Mouse (Mus musculus): ENCODE measurements around the gene 1700086D15Rik. TPM values are rescaled to one million over a fixed set of nuclear protein-coding genes. Genes with fewer than 3 reads are reported as not detected.

1700086D15Rik gene
- polyA plus RNA-seq, 1 experiment from 2014 or later = not detected

DNA sequence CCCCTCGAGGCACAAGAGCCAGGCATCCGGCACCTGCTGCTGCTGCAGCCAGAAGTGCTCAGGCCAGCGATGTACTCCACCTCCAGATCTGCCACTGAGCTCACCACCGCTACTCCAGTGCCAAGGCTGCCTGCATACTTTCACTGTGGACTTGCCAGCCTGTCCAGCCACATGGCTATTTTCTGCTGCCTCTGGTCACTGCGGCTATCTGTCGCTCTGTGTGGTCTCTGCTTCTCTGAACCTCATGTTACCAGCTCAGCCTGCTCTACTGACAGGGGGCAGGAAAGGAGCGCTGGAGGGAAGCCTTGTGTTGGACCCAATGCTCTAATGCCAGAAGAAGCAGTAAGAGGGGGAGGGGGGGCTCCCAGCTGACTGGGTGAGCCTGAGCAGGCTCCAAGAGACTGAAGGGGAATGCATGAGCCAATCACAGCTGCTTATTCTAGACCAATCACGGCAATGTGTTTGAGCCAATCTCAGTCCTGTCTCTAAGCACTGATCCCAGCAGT, 34.7 kb downstream of the 1700086D15Rik start:
- ATAC-seq (ENCODE audit: low read depth) = no peak
- no peak overlapping the region for H3K4me2 ChIP-seq (ENCODE audit: low read depth, low read length)
- WGBS (ENCODE audit: insufficient replicate concordance) = 54% methylated on average over 8 of the region's 8 CpGs
- H3K9ac ChIP-seq (ENCODE audit: low read depth, low read length) = no peak overlapping the region
- no peaks in the 10 kb centered on the region for H3K27me3 ChIP-seq (ENCODE audit: control insufficient read depth, insufficient read depth, low read depth, low read length)
- 0 out of 2 replicates have a peak, but pooled peaks cover 2% of the 10 kb centered on the region for H3K9me3 ChIP-seq (replicated peaks; ENCODE audit: control insufficient read depth, low read length)
- no peaks in the 10 kb centered on the region for H3K36me3 ChIP-seq (ENCODE audit: control insufficient read depth, insufficient read depth)
- no peak overlapping the region for H3K4me3 ChIP-seq (ENCODE audit: low read depth, low read length)
- H3K27ac ChIP-seq (ENCODE audit: low read length) = no peak overlapping the region
- no peaks in the 10 kb centered on the region for H3K4me1 ChIP-seq (ENCODE audit: control insufficient read depth, low read depth, low read length)

- 56% methylated on average over 4 of the region's 4 CpGs for WGBS (ENCODE audit: insufficient replicate concordance)
- Histone ChIP-seq H3K4me3 (ENCODE audit: low read depth, low read length) (no peak overlapping the region), H3K27me3 (ENCODE audit: control insufficient read depth, insufficient read depth, low read depth, low read length) (no peaks in the 10 kb centered on the region), H3K36me3 (ENCODE audit: control insufficient read depth, insufficient read depth) (no peaks in the 10 kb centered on the region), H3K9ac (ENCODE audit: low read depth, low read length) (no peak overlapping the region), H3K4me1 (ENCODE audit: control insufficient read depth, low read depth, low read length) (no peaks in the 10 kb centered on the region), H3K27ac (ENCODE audit: low read length) (no peak overlapping the region), H3K9me3 (replicated peaks; ENCODE audit: control insufficient read depth, low read length) (no peaks in the 10 kb centered on the region), H3K4me2 (ENCODE audit: low read depth, low read length) (no peak overlapping the region)
- ATAC-seq (ENCODE audit: low read depth) = no peak
These were observed 39.4 kb downstream of the 1700086D15Rik start for GRCm38 (mm10) chr11:65120276-65120675.

DNA sequence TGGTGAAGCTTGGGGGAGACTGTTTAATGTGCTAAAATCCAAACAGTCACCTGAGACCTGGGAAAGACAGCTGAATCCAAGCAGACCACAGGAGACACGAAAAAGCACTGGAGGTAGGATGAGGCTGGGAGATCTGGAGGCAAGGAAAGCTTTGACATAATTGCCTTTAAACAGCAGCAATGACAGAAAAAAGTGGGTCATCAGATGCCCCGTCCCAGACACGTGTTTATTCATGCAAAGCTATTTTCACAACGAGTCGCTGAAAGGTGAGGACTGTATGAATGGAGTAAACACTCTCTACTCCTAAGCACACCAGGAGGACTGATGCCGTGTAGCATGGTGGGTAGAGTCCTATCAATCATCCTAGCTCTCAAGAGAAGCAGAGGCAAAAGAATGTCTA, 43.9 kb downstream of the 1700086D15Rik start:
- no peaks in the 10 kb centered on the region for H3K9me3 ChIP-seq (replicated peaks; ENCODE audit: control insufficient read depth, low read length)
- H3K4me3 ChIP-seq (ENCODE audit: low read depth, low read length) = no peak overlapping the region
- no peaks in the 10 kb centered on the region for H3K36me3 ChIP-seq (ENCODE audit: control insufficient read depth, insufficient read depth)
- no peaks in the 10 kb centered on the region for H3K4me1 ChIP-seq (ENCODE audit: control insufficient read depth, low read depth, low read length)
- no peak overlapping the region for H3K9ac ChIP-seq (ENCODE audit: low read depth, low read length)
- H3K4me2 ChIP-seq (ENCODE audit: low read depth, low read length) = no peak overlapping the region
- no peak for ATAC-seq (ENCODE audit: low read depth)
- H3K27ac ChIP-seq (ENCODE audit: low read length) = no peak overlapping the region
- no peaks in the 10 kb centered on the region for H3K27me3 ChIP-seq (ENCODE audit: control insufficient read depth, insufficient read depth, low read depth, low read length)
- 58% methylated on average over 6 of the region's 6 CpGs for WGBS (ENCODE audit: insufficient replicate concordance)

DNA sequence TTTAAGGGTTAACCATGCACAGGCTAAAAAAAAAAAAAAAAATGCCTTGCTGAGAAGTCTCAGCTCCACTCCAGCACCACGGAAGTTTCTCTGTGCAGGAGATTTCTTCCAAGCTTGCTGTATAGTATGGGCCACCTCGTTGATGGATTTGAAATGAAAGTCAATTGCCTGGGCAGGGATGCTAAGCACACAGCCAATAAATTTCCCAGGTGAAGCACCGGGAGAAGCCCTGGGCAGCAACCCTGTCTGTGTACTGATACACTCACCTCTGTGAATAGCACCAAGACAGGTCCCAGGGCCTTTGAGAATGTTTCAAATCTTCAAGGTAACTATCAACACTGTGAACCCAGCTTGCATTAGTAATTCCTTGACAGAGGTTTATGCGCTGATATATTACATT, 47.6 kb downstream of the 1700086D15Rik start:
- Histone ChIP-seq H3K27ac (ENCODE audit: low read length) (no peak overlapping the region), H3K4me3 (ENCODE audit: low read depth, low read length) (no peak overlapping the region), H3K9ac (ENCODE audit: low read depth, low read length) (no peak overlapping the region), H3K4me2 (ENCODE audit: low read depth, low read length) (no peak overlapping the region), H3K9me3 (replicated peaks; ENCODE audit: control insufficient read depth, low read length) (no peaks in the 10 kb centered on the region), H3K27me3 (ENCODE audit: control insufficient read depth, insufficient read depth, low read depth, low read length) (no peaks in the 10 kb centered on the region), H3K36me3 (ENCODE audit: control insufficient read depth, insufficient read depth) (no peaks in the 10 kb centered on the region), H3K4me1 (ENCODE audit: control insufficient read depth, low read depth, low read length) (no peaks in the 10 kb centered on the region)
- no peak for ATAC-seq (ENCODE audit: low read depth)
- WGBS (ENCODE audit: insufficient replicate concordance) = 44% methylated on average over 4 of the region's 4 CpGs

DNA sequence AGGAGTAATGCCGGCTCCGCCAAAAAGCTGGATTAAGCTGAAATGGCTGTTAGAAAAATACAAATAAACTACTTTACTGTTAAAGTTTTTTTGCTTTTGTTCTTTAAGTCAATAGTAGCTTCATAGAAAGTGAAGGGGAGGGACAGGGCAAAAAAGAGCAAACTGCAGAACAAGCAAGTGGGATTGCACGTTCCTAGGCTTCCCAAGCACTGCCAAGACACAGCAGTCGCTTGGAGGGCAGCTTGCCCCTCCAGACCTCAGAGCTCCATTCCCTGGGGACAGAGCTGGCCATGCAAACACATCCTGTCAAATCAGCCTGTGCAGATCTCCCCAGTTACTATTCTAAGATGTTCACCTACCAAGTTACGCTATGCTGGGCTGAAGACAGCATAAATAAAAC, 48.0 kb downstream of the 1700086D15Rik start:
- Histone ChIP-seq H3K9ac (ENCODE audit: low read depth, low read length) (no peak overlapping the region), H3K36me3 (ENCODE audit: control insufficient read depth, insufficient read depth) (no peaks in the 10 kb centered on the region), H3K4me1 (ENCODE audit: control insufficient read depth, low read depth, low read length) (no peaks in the 10 kb centered on the region), H3K4me3 (ENCODE audit: low read depth, low read length) (no peak overlapping the region), H3K9me3 (replicated peaks; ENCODE audit: control insufficient read depth, low read length) (no peaks in the 10 kb centered on the region), H3K27me3 (ENCODE audit: control insufficient read depth, insufficient read depth, low read depth, low read length) (no peaks in the 10 kb centered on the region), H3K27ac (ENCODE audit: low read length) (no peak overlapping the region), H3K4me2 (ENCODE audit: low read depth, low read length) (no peak overlapping the region)
- 63% methylated on average over 5 of the region's 5 CpGs for WGBS (ENCODE audit: insufficient replicate concordance)
- ATAC-seq (ENCODE audit: low read depth) = no peak

- Histone ChIP-seq H3K4me3 (ENCODE audit: low read depth, low read length) (no peak overlapping the region), H3K27ac (ENCODE audit: low read length) (no peak overlapping the region), H3K36me3 (ENCODE audit: control insufficient read depth, insufficient read depth) (no peaks in the 10 kb centered on the region), H3K4me2 (ENCODE audit: low read depth, low read length) (no peak overlapping the region), H3K27me3 (ENCODE audit: control insufficient read depth, insufficient read depth, low read depth, low read length) (no peaks in the 10 kb centered on the region), H3K4me1 (ENCODE audit: control insufficient read depth, low read depth, low read length) (no peaks in the 10 kb centered on the region), H3K9me3 (replicated peaks; ENCODE audit: control insufficient read depth, low read length) (no peaks in the 10 kb centered on the region), H3K9ac (ENCODE audit: low read depth, low read length) (no peak overlapping the region)
- WGBS (ENCODE audit: insufficient replicate concordance) = 68% methylated on average over 10 of the region's 10 CpGs
- no peak for ATAC-seq (ENCODE audit: low read depth)
These were observed 49.6 kb downstream of the 1700086D15Rik start for GRCm38 (mm10) chr11:65110058-65110457.

DNA sequence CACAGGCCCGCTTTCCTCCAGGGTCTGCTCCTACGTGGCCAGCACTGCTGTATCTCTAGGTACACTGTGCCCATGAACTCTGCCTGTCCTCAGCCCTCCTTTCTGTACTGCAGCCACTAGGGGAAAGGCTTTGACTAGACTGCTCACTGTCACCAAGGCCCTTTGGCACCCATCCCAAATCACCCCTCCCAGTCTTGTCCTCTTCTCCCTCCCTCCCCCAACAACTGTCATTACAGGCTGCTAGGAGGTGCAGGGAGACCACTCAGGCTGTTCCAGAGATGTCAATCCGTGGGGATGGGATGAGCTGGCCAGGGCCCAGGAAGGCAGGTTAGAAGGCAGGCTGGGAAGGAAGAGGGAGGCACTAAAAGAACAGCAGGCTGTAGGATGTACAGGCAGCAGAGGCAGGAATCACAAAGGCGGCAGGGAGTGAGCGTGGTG, 51.9 kb downstream of the 1700086D15Rik start:
- Histone ChIP-seq H3K4me3 (ENCODE audit: low read depth, low read length) (no peak overlapping the region), H3K4me1 (ENCODE audit: control insufficient read depth, low read depth, low read length) (no peaks in the 10 kb centered on the region), H3K36me3 (ENCODE audit: control insufficient read depth, insufficient read depth) (no peaks in the 10 kb centered on the region), H3K27ac (ENCODE audit: low read length) (no peak overlapping the region), H3K4me2 (ENCODE audit: low read depth, low read length) (no peak overlapping the region), H3K9me3 (replicated peaks; ENCODE audit: control insufficient read depth, low read length) (no peaks in the 10 kb centered on the region), H3K27me3 (ENCODE audit: control insufficient read depth, insufficient read depth, low read depth, low read length) (no peaks in the 10 kb centered on the region), H3K9ac (ENCODE audit: low read depth, low read length) (no peak overlapping the region)
- WGBS (ENCODE audit: insufficient replicate concordance) = 59% methylated on average over 5 of the region's 5 CpGs
- 0 out of 2 replicates have a peak, but pooled peaks have one; percentile 47 for ATAC-seq (ENCODE audit: low read depth)

DNA sequence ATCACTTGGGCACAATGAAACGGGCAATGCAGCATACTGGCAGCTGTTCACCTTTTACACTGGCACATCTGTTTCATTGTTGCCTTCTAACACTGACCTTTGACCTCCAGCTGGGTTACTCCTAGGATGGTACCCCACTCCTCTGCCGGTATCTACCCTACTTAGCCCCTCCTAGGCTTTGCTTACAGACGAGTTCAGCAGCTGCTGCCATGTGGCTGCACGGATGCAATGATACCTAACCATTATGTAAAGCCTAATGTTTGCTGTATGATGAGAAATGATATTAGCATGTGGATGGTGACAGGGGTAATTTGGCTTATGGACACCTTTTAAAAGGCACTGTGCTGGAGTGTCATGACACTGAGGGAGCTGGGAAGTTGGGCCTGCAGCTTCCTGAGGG, 52.5 kb downstream of the 1700086D15Rik start:
- no peak overlapping the region for H3K4me3 ChIP-seq (ENCODE audit: low read depth, low read length)
- no peaks in the 10 kb centered on the region for H3K9me3 ChIP-seq (replicated peaks; ENCODE audit: control insufficient read depth, low read length)
- H3K36me3 ChIP-seq (ENCODE audit: control insufficient read depth, insufficient read depth) = no peaks in the 10 kb centered on the region
- H3K4me1 ChIP-seq (ENCODE audit: control insufficient read depth, low read depth, low read length) = no peaks in the 10 kb centered on the region
- no peak overlapping the region for H3K4me2 ChIP-seq (ENCODE audit: low read depth, low read length)
- no peak overlapping the region for H3K9ac ChIP-seq (ENCODE audit: low read depth, low read length)
- 50% methylated on average over 4 of the region's 4 CpGs for WGBS (ENCODE audit: insufficient replicate concordance)
- no peaks in the 10 kb centered on the region for H3K27me3 ChIP-seq (ENCODE audit: control insufficient read depth, insufficient read depth, low read depth, low read length)
- no peak for ATAC-seq (ENCODE audit: low read depth)
- H3K27ac ChIP-seq (ENCODE audit: low read length) = no peak overlapping the region

DNA sequence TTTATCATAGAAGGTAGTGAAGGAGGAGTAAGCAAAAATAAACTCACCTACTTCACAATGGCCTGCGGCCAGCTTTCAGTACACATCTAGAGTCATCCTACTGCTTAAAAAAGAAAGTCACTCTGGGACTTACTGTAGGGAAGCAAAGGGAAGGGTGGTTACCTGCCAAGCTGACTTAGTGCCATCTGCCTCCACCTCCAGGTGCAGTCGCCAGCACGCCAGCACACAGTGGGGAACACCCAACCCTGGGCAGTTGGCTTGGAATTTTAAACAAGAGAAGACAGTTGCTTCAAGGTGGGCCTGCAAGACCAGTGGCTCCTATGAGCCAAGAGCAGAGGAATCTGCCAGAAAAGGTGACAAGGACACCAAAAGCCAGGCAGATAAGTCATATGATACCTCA, 55.6 kb downstream of the 1700086D15Rik start:
- no peak overlapping the region for H3K9ac ChIP-seq (ENCODE audit: low read depth, low read length)
- no peak overlapping the region for H3K4me3 ChIP-seq (ENCODE audit: low read depth, low read length)
- H3K27ac ChIP-seq (ENCODE audit: low read length) = no peak overlapping the region
- no peaks in the 10 kb centered on the region for H3K27me3 ChIP-seq (ENCODE audit: control insufficient read depth, insufficient read depth, low read depth, low read length)
- no peaks in the 10 kb centered on the region for H3K36me3 ChIP-seq (ENCODE audit: control insufficient read depth, insufficient read depth)
- ATAC-seq (ENCODE audit: low read depth) = no peak
- no peaks in the 10 kb centered on the region for H3K4me1 ChIP-seq (ENCODE audit: control insufficient read depth, low read depth, low read length)
- 75% methylated on average over 3 of the region's 3 CpGs for WGBS (ENCODE audit: insufficient replicate concordance)
- no peak overlapping the region for H3K4me2 ChIP-seq (ENCODE audit: low read depth, low read length)
- H3K9me3 ChIP-seq (replicated peaks; ENCODE audit: control insufficient read depth, low read length) = no peaks in the 10 kb centered on the region

All from liver, embryonic 16.5 days (tissue).